Mouse (Mus musculus) stomach, embryonic 16.5 days (tissue): ENCODE measurements around the gene P2ry4. TPM values are rescaled to one million over a fixed set of nuclear protein-coding genes. Genes with fewer than 3 reads are reported as not detected.

ENCODE experiments used
- ATAC-seq: fragments of 200-750 bp; cut with Nextera tagmentation; 2 replicates; pipeline ENCODE4 v1.8.0; 2017; ENCODE audit warnings: moderate number of reproducible peaks, moderate TSS enrichment; ENCODE audit not compliant: insufficient read depth, low FRiP score
- H3K27ac ChIP-seq: fragments of 300-500 bp; sonication (generic); 2 replicates; pipeline ENCODE4 v1.5.1; 2014; ENCODE audit warnings: low read length
- H3K27me3 ChIP-seq: fragments of 300-500 bp; sonication (generic); 2 replicates; pipeline ENCODE4 v1.6.1; 2014; ENCODE audit warnings: low read length, control low read depth, mixed read lengths; ENCODE audit not compliant: control insufficient read depth, insufficient read depth
- H3K36me3 ChIP-seq: fragments of 300-500 bp; sonication (generic); 2 replicates; pipeline ENCODE4 v1.6.1; 2014; ENCODE audit warnings: low read length; ENCODE audit not compliant: control insufficient read depth, insufficient read depth
- H3K4me1 ChIP-seq: fragments of 300-500 bp; sonication (generic); 2 replicates; pipeline ENCODE4 v1.6.1; 2014; ENCODE audit warnings: low read length, control low read depth, mixed read lengths; ENCODE audit not compliant: control insufficient read depth, insufficient read depth
- H3K4me2 ChIP-seq: fragments of 300-500 bp; sonication (generic); 2 replicates; pipeline ENCODE4 v1.6.1; 2014; ENCODE audit warnings: low read depth, low read length, mixed read lengths
- H3K4me3 ChIP-seq: fragments of 300-500 bp; sonication (generic); replicated peaks from 2 replicates; pipeline ENCODE4 v1.5.1; 2014; ENCODE audit warnings: mild to moderate bottlenecking, low read length
- H3K9ac ChIP-seq: fragments of 300-500 bp; sonication (generic); 2 replicates; pipeline ENCODE4 v1.6.1; 2014; ENCODE audit warnings: low read length
- H3K9me3 ChIP-seq: fragments of 300-500 bp; sonication (generic); replicated peaks from 2 replicates; pipeline ENCODE4 v1.6.1; 2016; ENCODE audit warnings: low read length, control low read depth; ENCODE audit not compliant: control insufficient read depth
- WGBS: fragments of 180-500 bp; shearing (Covaris S2); extraction: QIAGEN DNeasy Blood & Tissue Kit; methylation state at CpG from one replicate; pipeline ENCODE4 v1.1.7; 2014; 5-methylcytosine and 5-hydroxymethylcytosine counted together
- polyA plus RNA-seq: library from polyadenylated mRNA; unstranded; fragments of >200 nt; fragmentation: Nextera tagmentation; extraction: Ambion mirVana; gene quantifications from 2 replicates; pipeline ENCODE4 v1.2.1, GENCODE M21; 2015

The P2ry4 gene
- polyA plus RNA-seq, 1 experiment from 2014 or later = 0.27 TPM

- Histone ChIP-seq H3K27ac (no peak within 1 kb of the TSS), H3K4me2 (no peak within 1 kb of the TSS), H3K4me3 (no peak within 1 kb of the TSS), H3K36me3 (no peaks in the 10 kb centered on the region), H3K27me3 (peaks cover 4% of the 10 kb centered on the region; the same call in 1 of the 2 replicates), H3K4me1 (no peaks in the 10 kb centered on the region), H3K9ac (no peak within 1 kb of the TSS), H3K9me3 (no peaks in the 10 kb centered on the region)
- ATAC-seq = no peak
- WGBS = 85% methylated on average over 1 of the region's 1 CpGs
Measured at GRCm38 (mm10) chrX:100605314-100605713, 10.6 kb upstream of the P2ry4 start, which contains the start of gene Arr3. Gene Arr3 (plus strand): TSS chrX:100605497.

DNA sequence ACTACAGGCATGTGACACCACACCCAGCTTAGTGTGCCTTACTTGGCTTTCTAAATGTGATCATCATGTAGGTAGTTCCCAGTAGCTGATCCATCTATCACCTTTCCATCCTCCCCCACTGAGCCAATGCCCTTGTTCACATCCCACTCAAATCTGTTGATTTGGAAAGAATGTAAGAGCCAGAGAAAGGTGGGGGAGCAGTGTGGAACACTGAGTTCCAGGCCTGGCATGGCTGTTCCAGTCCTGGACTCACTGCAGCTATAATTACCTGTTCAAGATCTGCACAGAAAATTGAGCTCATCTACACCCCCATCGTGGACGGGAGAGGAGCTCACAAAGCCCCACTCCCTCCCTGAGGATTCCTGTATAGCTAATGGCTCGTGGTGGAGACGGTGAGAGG is 5.1 kb upstream of the P2ry4 start:
- no peaks in the 10 kb centered on the region for H3K9me3 ChIP-seq
- H3K4me3 ChIP-seq = no peak overlapping the region
- no peaks in the 10 kb centered on the region for H3K36me3 ChIP-seq
- H3K4me1 ChIP-seq = no peaks in the 10 kb centered on the region
- no peak overlapping the region for H3K27ac ChIP-seq
- H3K4me2 ChIP-seq = no peak overlapping the region
- no peak for ATAC-seq
- no peak overlapping the region for H3K9ac ChIP-seq
- H3K27me3 ChIP-seq = peaks cover 5% of the 10 kb centered on the region; the same call in 1 of the 2 replicates
- 64% methylated on average over 4 of the region's 4 CpGs for WGBS

GRCm38 (mm10) chrX:100597439-100597838 is 2.8 kb upstream of the P2ry4 start:
- 16% methylated on average over 5 of the region's 5 CpGs for WGBS
- no peak overlapping the region for H3K4me2 ChIP-seq
- no peak overlapping the region for H3K4me3 ChIP-seq
- peaks cover 12% of the 10 kb centered on the region; the same call in 1 of the 2 replicates for H3K27me3 ChIP-seq
- no peaks in the 10 kb centered on the region for H3K4me1 ChIP-seq
- ATAC-seq = no peak
- H3K27ac ChIP-seq = no peak overlapping the region
- no peaks in the 10 kb centered on the region for H3K9me3 ChIP-seq
- no peak overlapping the region for H3K9ac ChIP-seq
- no peaks in the 10 kb centered on the region for H3K36me3 ChIP-seq

GRCm38 (mm10) chrX:100571951-100572350 is 22.7 kb downstream of the P2ry4 start, which contains the start of gene Awat1:
Gene Awat1 (plus strand): TSS chrX:100572251.
- no peaks in the 10 kb centered on the region for H3K9me3 ChIP-seq
- ATAC-seq = no peak
- 88% methylated on average over 1 of the region's 1 CpGs for WGBS

DNA sequence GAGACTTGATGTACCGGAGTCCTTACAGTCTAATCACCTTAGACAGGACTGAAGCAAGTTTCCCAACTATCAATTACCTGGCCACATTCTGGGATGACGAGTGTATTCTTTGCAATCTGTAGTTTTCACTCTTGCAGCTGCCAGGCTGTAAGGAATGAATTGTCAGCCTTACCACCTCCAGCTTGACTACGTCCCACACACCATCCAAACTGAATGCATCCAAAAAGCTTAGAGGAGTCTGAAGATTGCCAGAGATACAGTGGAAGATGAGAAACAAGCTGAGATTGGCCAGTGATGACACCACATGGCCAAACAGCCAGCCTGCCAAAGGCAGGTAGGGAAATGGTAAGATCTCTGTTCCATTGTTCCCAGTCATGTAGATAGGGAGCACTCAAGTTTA is 29.0 kb downstream of the P2ry4 start:
- H3K36me3 ChIP-seq = no peaks in the 10 kb centered on the region
- no peaks in the 10 kb centered on the region for H3K9me3 ChIP-seq
- H3K27me3 ChIP-seq = no peaks in the 10 kb centered on the region
- H3K4me3 ChIP-seq = no peak overlapping the region
- no peaks in the 10 kb centered on the region for H3K4me1 ChIP-seq
- 74% methylated on average over 3 of the region's 3 CpGs for WGBS
- no peak overlapping the region for H3K27ac ChIP-seq
- H3K9ac ChIP-seq = no peak overlapping the region
- H3K4me2 ChIP-seq = no peak overlapping the region
- ATAC-seq = no peak

More at GRCm38 (mm10) chrX:100571951-100572350, 22.7 kb downstream of the P2ry4 start, which contains the start of gene Awat1:
- H3K36me3 ChIP-seq = no peaks in the 10 kb centered on the region
- no peak within 1 kb of the TSS for H3K27ac ChIP-seq
- no peak within 1 kb of the TSS for H3K9ac ChIP-seq
- no peak within 1 kb of the TSS for H3K4me2 ChIP-seq
- no peak within 1 kb of the TSS for H3K4me3 ChIP-seq
- H3K4me1 ChIP-seq = no peaks in the 10 kb centered on the region
- H3K27me3 ChIP-seq = no peaks in the 10 kb centered on the region

DNA sequence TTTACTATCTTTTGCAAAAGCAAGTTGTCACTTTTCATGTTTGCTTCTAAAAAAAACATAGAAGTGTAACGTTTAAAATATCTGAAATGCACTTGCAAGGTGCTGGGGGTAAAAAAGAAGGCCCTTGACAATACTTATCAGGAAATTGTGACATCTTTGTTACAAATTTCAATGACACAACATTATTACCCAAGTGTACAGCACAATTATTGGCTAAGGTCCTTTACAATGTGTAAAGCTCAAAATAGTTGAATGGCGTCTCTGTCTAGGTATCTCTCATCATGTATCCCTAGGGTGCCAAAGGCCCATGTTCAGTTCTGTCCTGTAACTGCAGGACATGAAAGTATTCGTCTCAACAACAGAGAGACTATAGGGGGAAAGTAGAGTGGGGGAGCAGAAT is 38.6 kb downstream of the P2ry4 start:
- ATAC-seq = no peak
- no peaks in the 10 kb centered on the region for H3K4me1 ChIP-seq
- 71% methylated on average over 3 of the region's 3 CpGs for WGBS

More for the DNA sequence above, 38.6 kb downstream of the P2ry4 start:
- Histone ChIP-seq H3K36me3 (no peaks in the 10 kb centered on the region), H3K9ac (no peak overlapping the region), H3K27ac (no peak overlapping the region), H3K9me3 (no peaks in the 10 kb centered on the region), H3K27me3 (no peaks in the 10 kb centered on the region), H3K4me2 (no peak overlapping the region), H3K4me3 (no peak overlapping the region)

Other genes starting within 250 kb of the P2ry4 start
- not detected in 2 replicates for gene Otud6a, start 165.9 kb downstream of the P2ry4 start, polyA plus RNA-seq
- 0.55 and 0.84 TPM in 2 replicates for gene Awat2, start 152.2 kb downstream of the P2ry4 start, polyA plus RNA-seq
- 33.2 and 35.1 TPM in 2 replicates for gene Igbp1, start 100.6 kb downstream of the P2ry4 start, polyA plus RNA-seq
- gene Dgat2l6, start 70.0 kb downstream of the P2ry4 start, polyA plus RNA-seq = not detected in 2 replicates
- gene Awat1, start 22.6 kb downstream of the P2ry4 start, polyA plus RNA-seq = not detected in 2 replicates
- not detected in 2 replicates for gene Arr3, start 10.6 kb upstream of the P2ry4 start, polyA plus RNA-seq
- gene Kif4, start 30.9 kb upstream of the P2ry4 start, polyA plus RNA-seq = 22.8 and 25.5 TPM in 2 replicates
- 80.1 and 93.6 TPM in 2 replicates for gene Pdzd11, start 31.7 kb upstream of the P2ry4 start, polyA plus RNA-seq
- 12.0 and 12.1 TPM in 2 replicates for gene Gdpd2, start 135.0 kb upstream of the P2ry4 start, polyA plus RNA-seq
- gene Dlg3, start 172.9 kb upstream of the P2ry4 start, polyA plus RNA-seq = 8.6 and 9.7 TPM in 2 replicates